Mouse (Mus musculus) heart, adult 2 months (tissue): ENCODE results near the gene Olfr862. TPM values are rescaled to one million over a fixed set of nuclear protein-coding genes. Genes with fewer than 3 reads are reported as not detected.

Experiments
- DNase-seq, 2 experiments: peaks; one replicate each; pipeline ENCODE4 v3.0.0; 2021
- H3K27ac ChIP-seq: fragments of 200-600 bp; 2 replicates; pipeline ENCODE4 v1.8.1; 2022
- H3K27me3 ChIP-seq: fragments of 200-500 bp; 2 replicates; pipeline ENCODE4 v1.6.1; 2012; ENCODE audit warnings: mild to moderate bottlenecking, low read length, inconsistent platforms, mixed read lengths; ENCODE audit not compliant: control insufficient read depth, insufficient read depth
- H3K36me3 ChIP-seq: fragments of 200-500 bp; 2 replicates; pipeline ENCODE4 v1.6.1; 2012; ENCODE audit warnings: low read length, inconsistent platforms; ENCODE audit not compliant: control insufficient read depth, insufficient read depth
- H3K4me1 ChIP-seq: fragments of 200-500 bp; 2 replicates; pipeline ENCODE4 v1.6.1; 2011; ENCODE audit warnings: low read length; ENCODE audit not compliant: control insufficient read depth, insufficient read depth
- H3K4me3 ChIP-seq: fragments of 200-600 bp; 2 replicates; pipeline ENCODE4 v1.8.1; 2022
- H3K79me2 ChIP-seq: fragments of 200-500 bp; replicated peaks from 2 replicates; pipeline ENCODE4 v1.6.1; 2012; ENCODE audit warnings: mild to moderate bottlenecking, inconsistent platforms, low read length, moderate library complexity, mixed read lengths; ENCODE audit not compliant: control insufficient read depth, insufficient read depth
- H3K9ac ChIP-seq: fragments of 200-500 bp; 2 replicates; pipeline ENCODE4 v1.6.1; 2012; ENCODE audit warnings: low read depth, mild to moderate bottlenecking, control low read depth, inconsistent platforms, low read length, mixed read lengths
- CTCF ChIP-seq: fragments of 200-600 bp; IDR thresholded peaks from 2 replicates; pipeline ENCODE4 v1.8.1; 2022; ENCODE audit warnings: antibody characterized with exemption, mild to moderate bottlenecking, moderate library complexity
- EP300 ChIP-seq: fragments of 200-500 bp; IDR thresholded peaks from 2 replicates; pipeline ENCODE4 v1.6.1; 2011; ENCODE audit warnings: low read depth, low read length, control low read depth; ENCODE audit not compliant: insufficient read depth
- POLR2A ChIP-seq: fragments of 200-500 bp; IDR thresholded peaks from 2 replicates; pipeline ENCODE4 v1.6.1; 2011; ENCODE audit warnings: mild to moderate bottlenecking, low read depth, low read length, control low read depth; ENCODE audit not compliant: insufficient read depth
- WGBS: fragments of 180-500 bp; shearing (Covaris S2); methylation state at CpG from one replicate; pipeline ENCODE4 v1.1.7; 2018; 5-methylcytosine and 5-hydroxymethylcytosine counted together
- intact Hi-C: fragments of 180-260 bp; cut with DNase I; formaldehyde crosslinking; loops from one replicate; pipeline ENCODE4 v1.15.1; 2025
- long read RNA-seq: library from polyadenylated mRNA; stranded (forward); transcript quantifications from one replicate; pipeline ENCODE4 v2.0.0, GENCODE M21; 2021
- polyA plus RNA-seq: library from polyadenylated mRNA; depleted of rRNA; stranded (reverse); fragments of >200 nt; gene quantifications from 2 replicates; pipeline ENCODE4 v1.2.3, GENCODE M21; 2012; rRNA removed
- total RNA-seq, 2 experiments: library from RNA; stranded (reverse); gene quantifications; 2 replicates each; pipeline ENCODE4 v1.2.3; 2021

Olfr862 gene
- total RNA-seq (not detected), polyA plus RNA-seq (not detected in 2 replicates)
- long read RNA-seq = 0 reads

- Histone ChIP-seq H3K9ac (no peak within 1 kb of the TSS), H3K79me2 (no peaks in the 10 kb centered on the region), H3K27ac (no peak within 1 kb of the TSS), H3K4me3 (no peak within 1 kb of the TSS), H3K4me1 (no peaks in the 10 kb centered on the region), H3K27me3 (no peaks in the 10 kb centered on the region), H3K36me3 (no peaks in the 10 kb centered on the region)
- TF ChIP-seq EP300 = no peak
- TF ChIP-seq POLR2A = no peak
- TF ChIP-seq CTCF = no peak
- intact Hi-C loops = no loop called here
- DNase-seq = no peak
Observed at GRCm38 (mm10) chr9:19887904-19888303, at the start of gene Olfr862. Gene Olfr862 (minus strand): TSS chr9:19888004.

- Histone ChIP-seq H3K4me3 (no peak within 1 kb of the TSS), H3K27me3 (no peaks in the 10 kb centered on the region), H3K27ac (no peak within 1 kb of the TSS), H3K9ac (no peak within 1 kb of the TSS), H3K79me2 (no peaks in the 10 kb centered on the region), H3K4me1 (no peaks in the 10 kb centered on the region), H3K36me3 (no peaks in the 10 kb centered on the region)
- no peak for TF ChIP-seq CTCF
- no peak for TF ChIP-seq POLR2A
- TF ChIP-seq EP300 = no peak
- intact Hi-C loops = no loop called here
- WGBS = 83% methylated on average over 2 of the region's 2 CpGs
- DNase-seq = no peak
Observed at GRCm38 (mm10) chr9:19916565-19916964, 28.8 kb upstream of the Olfr862 start, which contains the start of gene Olfr77. Gene Olfr77 (plus strand): TSS chr9:19916865.

- Histone ChIP-seq H3K27me3 (no peaks in the 10 kb centered on the region), H3K79me2 (no peaks in the 10 kb centered on the region), H3K9ac (no peak overlapping the region), H3K27ac (no peak overlapping the region), H3K4me3 (no peak overlapping the region), H3K36me3 (no peaks in the 10 kb centered on the region), H3K4me1 (no peaks in the 10 kb centered on the region)
- 50% methylated on average over 4 of the region's 4 CpGs for WGBS
- TF ChIP-seq CTCF (no peak), EP300 (no peak), POLR2A (no peak)
- no peak for DNase-seq
- intact Hi-C loops = no loop called here
Observed at GRCm38 (mm10) chr9:19911170-19911569, 23.4 kb upstream of the Olfr862 start.

- intact Hi-C loops = no loop called here
- Histone ChIP-seq H3K27me3 (no peaks in the 10 kb centered on the region), H3K36me3 (no peaks in the 10 kb centered on the region), H3K4me3 (no peak within 1 kb of the TSS), H3K9ac (no peak within 1 kb of the TSS), H3K27ac (no peak within 1 kb of the TSS), H3K4me1 (no peaks in the 10 kb centered on the region), H3K79me2 (no peaks in the 10 kb centered on the region)
- no peak for DNase-seq
- no peak for TF ChIP-seq POLR2A
- no peak for TF ChIP-seq EP300
- no peak for TF ChIP-seq CTCF
- WGBS = 61% methylated on average over 1 of the region's 1 CpGs
Observed at GRCm38 (mm10) chr9:19849647-19850046, 38.2 kb downstream of the Olfr862 start, which contains the start of gene Olfr860. Gene Olfr860 (minus strand): TSS chr9:19849747.

Other genes starting within 250 kb of the Olfr862 start
- not detected for gene Olfr857, start 178.6 kb downstream of the Olfr862 start, total RNA-seq
- not detected in 2 replicates for gene Olfr857, start 178.6 kb downstream of the Olfr862 start, polyA plus RNA-seq
- not detected for gene Olfr58, start 107.7 kb downstream of the Olfr862 start, total RNA-seq
- gene Olfr58, start 107.7 kb downstream of the Olfr862 start, polyA plus RNA-seq = not detected in 2 replicates
- gene Olfr859, start 83.1 kb downstream of the Olfr862 start, total RNA-seq = not detected
- not detected in 2 replicates for gene Olfr859, start 83.1 kb downstream of the Olfr862 start, polyA plus RNA-seq
- not detected for gene Olfr860, start 38.3 kb downstream of the Olfr862 start, total RNA-seq
- gene Olfr860, start 38.3 kb downstream of the Olfr862 start, polyA plus RNA-seq = not detected in 2 replicates
- not detected for gene Olfr77, start 28.9 kb upstream of the Olfr862 start, total RNA-seq
- not detected in 2 replicates for gene Olfr77, start 28.9 kb upstream of the Olfr862 start, polyA plus RNA-seq
- not detected for gene Olfr866, start 140.0 kb upstream of the Olfr862 start, total RNA-seq
- not detected in 2 replicates for gene Olfr866, start 140.0 kb upstream of the Olfr862 start, polyA plus RNA-seq
- not detected for gene Olfr867, start 169.6 kb upstream of the Olfr862 start, total RNA-seq
- not detected in 2 replicates for gene Olfr867, start 169.6 kb upstream of the Olfr862 start, polyA plus RNA-seq
- gene Olfr868, start 210.6 kb upstream of the Olfr862 start, total RNA-seq = not detected
- gene Olfr868, start 210.6 kb upstream of the Olfr862 start, polyA plus RNA-seq = not detected in 2 replicates
- not detected for gene Olfr869, start 241.0 kb upstream of the Olfr862 start, total RNA-seq
- not detected in 2 replicates for gene Olfr869, start 241.0 kb upstream of the Olfr862 start, polyA plus RNA-seq